Mouse (Mus musculus) adrenal gland, postnatal 25 days (tissue): Measurements from ENCODE around the gene Gm42878. TPM values are rescaled to one million over a fixed set of nuclear protein-coding genes. Genes with fewer than 3 reads are reported as not detected.
A peak's percentile ranks its signal among the peaks of the same experiment; 100 is the strongest.
"Not testable (repeated sequence)": the region's sequence is repeated elsewhere in the genome, so short reads cannot be mapped to it uniquely, and the experiment has no call there.

ENCODE experiments used
- DNase-seq: peaks from one replicate; pipeline ENCODE4 v3.0.0; 2021; ENCODE audit warnings: mixed read lengths
- total RNA-seq: library from RNA; stranded (reverse); gene quantifications from 2 replicates; pipeline ENCODE4 v1.2.3, GENCODE M21; 2021

The Gm42878 gene
- total RNA-seq, 1 experiment from 2014 or later: not detected

DNA sequence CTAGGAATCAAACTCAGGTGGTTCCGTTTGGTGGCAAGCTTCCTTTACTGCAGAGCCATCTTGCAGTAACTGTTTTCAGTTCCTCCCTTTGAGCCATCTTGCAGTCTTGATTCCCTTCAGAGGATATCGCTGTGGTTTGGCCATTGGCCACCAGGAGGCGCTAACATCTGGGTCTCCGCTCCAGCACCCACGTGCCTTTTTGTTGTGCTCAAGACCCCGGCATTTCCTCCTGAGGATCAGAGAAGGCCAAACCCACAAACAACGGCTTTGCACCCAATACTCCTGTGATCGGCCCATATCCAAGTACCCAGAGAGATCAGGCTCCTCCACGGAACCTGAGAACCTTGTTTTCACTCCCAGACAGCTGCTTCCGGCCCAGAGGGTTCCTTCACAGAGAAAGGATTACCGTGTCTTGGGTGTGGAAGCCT, 19.2 kb upstream of the Gm42878 start:
- DNase-seq: peak; percentile 90

DNA sequence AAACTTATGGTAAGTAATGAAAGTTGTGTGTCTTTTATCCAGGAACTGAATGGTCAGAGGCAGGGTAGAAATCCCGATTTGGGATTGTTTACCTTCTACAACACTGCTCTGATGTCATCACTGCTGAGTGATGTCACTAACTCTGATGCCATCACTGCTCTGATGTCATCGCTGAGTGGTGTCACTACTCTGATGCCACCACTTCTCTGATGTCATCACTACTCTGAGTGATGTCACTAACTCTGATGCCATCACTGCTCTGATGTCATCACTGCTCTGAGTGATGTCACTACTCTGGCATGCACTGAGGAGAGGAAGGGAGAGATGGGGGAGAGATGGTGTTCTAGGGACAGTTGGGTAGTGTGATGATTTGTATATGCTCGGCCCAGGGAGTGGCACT, 17.2 kb upstream of the Gm42878 start:
- no peak for DNase-seq

DNA sequence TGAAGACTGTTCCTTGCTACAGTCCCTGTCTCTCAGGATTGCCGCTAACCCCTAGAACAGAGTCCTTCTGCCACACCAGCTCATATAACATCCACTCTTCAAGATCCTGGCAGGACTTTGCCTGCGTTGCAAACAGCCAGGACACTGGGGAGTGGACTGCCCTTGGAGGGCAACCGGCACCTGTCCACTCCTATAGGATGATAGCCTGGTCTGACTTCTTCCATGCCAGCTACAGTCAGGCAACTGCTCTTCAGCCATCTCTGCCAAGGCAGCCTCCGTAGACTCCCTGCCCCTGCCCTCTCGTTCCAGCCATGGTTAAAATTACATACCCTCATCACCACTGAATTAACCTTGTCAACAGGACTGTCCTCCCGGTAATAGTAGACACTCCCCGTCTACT, 3.9 kb upstream of the Gm42878 start:
- no peak for DNase-seq

DNA sequence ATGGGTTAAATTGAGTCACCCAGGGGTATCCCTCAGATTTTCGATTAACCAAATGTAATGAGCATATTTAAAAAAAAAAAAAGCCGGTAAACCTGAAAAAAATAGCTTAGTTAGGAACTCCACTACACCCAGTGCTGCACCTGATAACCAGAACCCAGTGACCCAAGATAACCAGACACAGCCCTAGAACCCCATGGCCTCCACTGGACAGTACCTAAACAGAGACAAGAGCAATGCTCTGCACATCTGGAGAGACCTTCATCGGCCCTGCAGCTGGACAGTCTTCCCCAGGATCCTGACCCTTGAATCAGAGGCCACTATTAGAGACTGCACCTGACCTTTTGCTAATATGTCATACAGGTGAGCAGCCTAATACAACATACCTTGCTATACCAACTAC, 1.8 kb upstream of the Gm42878 start:
- no peak for DNase-seq

DNA sequence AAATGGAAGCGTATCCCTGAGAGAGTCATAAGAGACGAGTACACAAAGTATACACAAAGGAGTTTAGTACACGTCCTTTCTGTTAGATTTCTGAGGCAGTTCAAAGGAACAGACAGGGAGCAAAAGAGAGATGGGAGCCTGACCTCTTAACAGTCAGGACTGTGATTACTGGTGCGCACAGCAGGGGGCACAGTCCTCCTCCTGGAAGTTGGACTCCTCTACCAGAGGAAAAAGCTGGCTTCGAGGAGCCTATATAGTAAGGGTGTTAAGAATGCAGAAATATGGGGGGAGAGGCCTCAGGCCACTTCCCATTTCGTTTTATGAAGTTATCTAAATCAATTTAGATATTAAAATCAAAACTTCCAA, 1.2 kb upstream of the Gm42878 start:
- DNase-seq: peak; percentile 47

DNA sequence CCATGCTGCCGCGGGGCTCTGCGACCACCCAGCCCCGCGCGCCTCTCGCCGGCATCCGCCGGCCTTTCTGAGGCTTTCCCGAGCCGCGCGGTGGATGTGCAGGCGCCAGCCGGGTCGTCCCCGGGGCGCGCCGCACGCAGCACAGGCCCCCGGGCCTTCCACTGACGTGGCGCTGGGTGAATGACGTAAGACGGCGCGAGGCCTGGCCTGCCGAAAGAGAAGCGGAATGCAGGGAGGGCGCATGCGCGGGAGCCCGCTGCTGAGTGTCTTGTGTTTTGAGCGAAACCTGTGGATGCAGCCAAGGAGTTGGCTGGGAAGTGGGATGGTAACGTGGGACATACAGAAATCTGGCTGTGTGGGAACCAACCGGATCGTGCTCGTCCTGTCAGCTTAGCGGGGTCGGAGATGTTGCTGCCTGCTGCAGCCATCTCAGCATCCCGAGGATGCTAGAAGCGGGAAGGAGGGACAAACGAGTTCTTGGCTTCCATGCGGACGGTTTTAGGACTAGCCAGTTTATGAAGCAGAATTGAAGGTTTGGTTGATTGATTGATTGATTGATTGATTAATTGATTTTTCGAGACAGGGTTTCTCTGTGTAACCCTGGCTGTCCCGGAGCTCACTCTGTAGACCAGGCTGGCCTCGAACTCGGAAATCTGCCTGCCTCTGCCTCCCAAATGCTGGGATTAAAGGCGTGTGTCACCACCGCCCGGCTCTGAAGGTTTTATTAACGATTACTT, 679 bp upstream of the Gm42878 start, which contains the start of gene Mapkapk5:
Mapkapk5 (minus strand) TSS at position 113 of the 737 bp plus-strand sequence.
- DNase-seq: peak; percentile 98

DNA sequence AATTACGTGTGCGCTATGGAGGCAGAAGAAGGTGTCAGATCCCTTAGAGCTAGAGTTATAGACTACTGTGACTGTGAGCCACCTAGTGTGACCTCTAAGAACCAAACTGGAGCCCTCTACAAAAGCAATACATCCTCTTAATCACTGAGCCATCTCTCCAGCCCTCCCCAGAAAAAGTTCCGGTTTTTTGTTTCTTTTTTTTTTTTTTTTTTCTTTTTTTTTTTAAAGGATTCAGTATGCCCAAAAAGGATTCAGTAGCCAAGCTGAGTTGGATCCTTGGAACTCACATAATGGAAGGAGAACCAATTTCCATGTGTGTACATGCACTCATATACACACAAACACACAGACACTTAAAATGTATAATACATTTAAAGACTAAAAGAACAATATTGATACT, 1.9 kb downstream of the Gm42878 start:
- no peak for DNase-seq

DNA sequence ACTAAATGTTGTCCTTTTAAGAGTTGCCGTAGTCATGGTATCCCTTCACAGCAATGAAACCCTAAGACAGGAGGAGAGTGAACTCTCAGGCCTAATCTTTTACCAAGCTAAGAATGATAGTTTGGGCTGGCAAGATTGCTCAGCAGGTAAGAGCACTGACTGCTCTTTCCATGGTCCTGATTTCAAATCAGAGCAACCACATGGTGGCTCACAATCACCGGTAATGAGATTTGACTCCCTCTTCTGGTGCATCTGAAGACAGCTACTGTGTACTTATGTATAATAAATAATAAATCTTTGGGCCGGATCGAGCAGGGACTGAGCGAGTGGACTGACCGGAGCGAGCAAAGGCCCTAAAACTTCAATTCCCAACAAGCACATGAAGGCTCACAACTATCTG, 4.0 kb downstream of the Gm42878 start:
- DNase-seq: no peak

DNA sequence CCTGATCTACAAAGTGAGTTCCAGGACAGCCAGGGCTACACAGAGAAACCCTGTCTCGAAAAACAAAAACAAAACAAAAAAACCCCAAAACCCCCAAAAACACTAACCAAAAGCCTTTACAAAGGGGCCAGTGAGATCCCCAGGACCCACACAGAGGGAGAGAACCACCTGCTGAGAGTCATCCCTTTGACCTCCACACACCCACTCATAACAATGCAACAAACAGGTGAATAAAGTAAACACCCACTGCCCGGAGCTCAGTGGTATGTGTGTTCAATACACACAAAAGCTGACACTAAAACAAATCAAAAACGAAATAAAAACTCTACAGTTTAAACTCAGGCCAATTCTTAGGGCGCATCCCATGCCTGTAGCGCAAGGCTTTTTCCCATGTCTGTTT, 5.2 kb downstream of the Gm42878 start:
- no peak for DNase-seq

DNA sequence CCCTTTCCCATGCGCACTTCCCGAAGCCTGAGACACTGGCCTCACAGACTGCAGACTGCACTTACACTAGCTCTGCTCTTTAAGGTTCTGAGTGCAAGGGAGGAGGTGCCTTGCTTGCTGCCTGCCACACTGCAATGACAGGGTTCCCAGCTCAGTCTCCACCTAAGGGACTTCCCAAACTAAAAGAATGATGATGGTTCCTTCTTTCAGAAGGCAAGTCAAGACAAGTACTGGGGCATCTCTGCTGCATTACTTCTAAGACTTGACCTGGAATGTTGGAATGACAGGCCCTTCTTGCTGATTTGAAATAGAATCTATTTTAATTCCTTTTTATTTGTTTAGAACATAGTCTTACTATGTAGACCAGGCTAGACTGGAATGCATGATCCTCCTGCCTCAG, 7.7 kb downstream of the Gm42878 start:
- DNase-seq: no peak

DNA sequence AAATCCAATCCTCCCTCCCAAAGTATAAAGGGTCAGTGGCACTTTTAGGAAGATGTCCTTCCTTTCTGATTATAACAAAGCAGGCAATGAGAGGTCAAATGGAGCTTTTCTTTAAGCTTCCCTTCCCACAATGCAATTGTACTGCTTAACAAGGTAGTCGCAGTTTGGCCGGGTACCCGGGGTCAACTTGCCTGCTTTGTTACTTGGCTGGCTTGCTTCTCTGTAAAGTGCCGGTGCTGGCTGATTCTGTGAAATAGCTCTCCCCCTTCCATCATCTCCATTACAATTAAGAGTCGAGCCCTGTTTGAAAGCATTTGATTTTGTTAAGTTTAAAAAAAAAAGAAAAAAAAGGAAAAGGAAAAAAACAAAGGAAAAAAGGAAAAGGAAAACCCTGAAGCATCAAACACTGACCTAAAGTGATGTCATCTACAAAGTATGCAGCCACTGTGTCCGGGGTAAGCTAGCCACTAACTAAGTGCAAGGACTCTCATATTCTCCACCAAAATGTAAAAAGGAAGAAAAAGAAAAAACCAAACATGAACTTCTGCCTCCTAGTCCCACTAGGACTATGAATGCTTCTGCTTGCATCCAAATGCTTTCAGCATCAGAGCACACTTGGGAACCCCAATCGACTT, 8.2 kb downstream of the Gm42878 start:
- DNase-seq: no peak

DNA sequence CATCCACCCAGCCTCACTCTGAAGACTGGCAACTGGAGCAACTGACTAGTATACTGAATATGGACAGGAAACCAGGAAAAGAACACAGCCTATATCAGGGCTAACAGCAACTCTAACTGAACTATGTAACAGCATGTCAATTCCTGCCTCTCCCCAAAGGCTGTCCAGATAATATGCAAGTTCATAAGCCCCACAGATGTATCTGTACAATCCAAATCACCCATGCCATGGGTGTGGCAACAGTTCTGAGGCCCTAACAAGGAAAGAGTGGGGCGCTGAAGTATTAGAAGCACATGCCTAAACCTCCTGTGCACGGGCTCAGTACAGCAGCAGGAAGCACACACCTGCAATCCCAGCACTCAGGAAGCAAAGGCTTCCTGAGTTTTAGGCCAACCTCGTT, 10.2 kb downstream of the Gm42878 start:
- no peak for DNase-seq

DNA sequence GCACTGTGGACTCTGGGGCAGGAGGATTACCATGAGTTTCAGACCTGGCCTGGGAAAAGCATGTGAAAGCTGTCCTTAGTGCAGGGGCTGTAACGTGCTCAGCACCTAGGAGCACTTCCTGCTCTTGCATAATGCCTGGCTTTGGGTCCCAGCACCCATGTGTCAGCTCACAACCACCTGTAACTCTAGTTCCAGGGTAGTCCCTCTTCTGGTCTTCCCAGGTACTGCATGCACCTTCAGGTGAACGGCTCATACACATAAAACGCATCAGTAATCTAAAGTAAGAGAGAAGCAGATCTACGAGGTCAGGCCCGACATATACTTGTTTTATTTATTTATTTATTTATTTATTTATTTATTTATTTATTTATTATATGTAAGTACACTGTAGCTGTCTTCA, 10.8 kb downstream of the Gm42878 start:
- DNase-seq: no peak

DNA sequence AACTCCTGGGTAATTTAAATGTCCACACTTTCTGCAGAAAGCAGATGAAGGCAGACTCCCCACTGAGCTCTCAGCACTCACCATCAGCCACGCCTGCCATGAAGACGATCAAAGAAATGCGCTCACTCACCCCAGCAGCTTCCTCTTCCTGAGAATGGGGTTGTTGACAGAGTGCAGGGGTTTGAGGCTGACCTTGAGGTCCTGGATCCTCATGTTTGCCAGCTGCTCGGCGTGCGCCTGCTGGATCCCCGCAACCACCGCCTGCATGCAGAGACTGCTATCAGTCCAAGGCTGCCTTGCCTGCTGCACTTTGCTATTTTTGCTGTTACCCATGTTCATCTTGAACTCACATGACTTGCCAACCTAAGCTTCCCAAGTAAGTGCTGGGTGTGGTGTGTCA, 18.3 kb downstream of the Gm42878 start:
- DNase-seq: peak; percentile 49

DNA sequence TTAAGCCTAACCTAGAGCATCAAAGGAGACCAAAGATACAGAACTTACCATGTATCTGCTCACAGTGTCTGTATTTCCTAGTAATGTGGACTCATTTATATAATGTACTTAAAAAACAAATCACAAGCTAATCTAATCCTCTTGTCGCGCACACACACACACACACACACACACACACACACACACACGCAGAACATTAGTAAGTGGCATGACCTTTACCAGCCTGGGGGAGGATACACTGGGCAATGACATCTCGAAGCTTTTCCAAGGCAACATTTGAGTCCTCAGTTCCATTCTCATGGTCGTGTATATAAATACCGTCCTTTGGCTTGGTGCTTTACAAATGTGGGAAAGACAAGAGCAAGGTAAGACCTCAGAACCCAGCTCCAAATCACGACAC, 18.8 kb downstream of the Gm42878 start:
- DNase-seq: no peak

DNA sequence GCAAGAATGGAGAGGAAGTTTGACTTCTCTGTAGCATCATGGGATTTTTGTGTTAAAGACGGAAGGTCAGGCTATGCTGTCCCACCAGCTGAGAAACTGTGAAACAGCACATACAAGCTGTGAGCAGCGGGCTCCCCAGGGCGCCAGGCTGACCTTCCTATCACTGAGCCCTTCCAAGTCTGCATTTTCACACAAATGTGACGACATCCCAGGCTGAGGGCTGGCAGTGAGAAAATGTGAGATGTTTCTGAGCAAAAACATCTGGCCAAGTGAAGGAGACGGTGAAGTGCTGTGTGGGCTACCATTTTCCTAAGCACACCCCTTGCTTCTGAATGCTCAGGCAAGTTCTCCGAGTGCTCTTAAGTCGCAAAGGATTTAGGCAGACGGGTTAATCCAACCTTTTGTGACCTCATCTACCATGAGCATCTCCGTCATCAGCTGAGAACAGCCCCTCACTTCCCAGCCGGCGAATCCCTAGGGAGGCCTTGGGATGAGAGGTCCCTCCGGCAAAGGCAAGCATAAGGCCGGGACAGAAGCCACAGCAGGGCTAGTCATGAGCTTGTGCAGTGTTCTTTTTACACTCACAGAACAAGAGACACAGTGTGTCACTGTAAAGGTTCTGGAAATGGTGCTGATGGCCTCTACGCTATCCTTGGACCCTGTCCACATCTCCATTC, 19.4 kb downstream of the Gm42878 start:
- no peak for DNase-seq

DNA sequence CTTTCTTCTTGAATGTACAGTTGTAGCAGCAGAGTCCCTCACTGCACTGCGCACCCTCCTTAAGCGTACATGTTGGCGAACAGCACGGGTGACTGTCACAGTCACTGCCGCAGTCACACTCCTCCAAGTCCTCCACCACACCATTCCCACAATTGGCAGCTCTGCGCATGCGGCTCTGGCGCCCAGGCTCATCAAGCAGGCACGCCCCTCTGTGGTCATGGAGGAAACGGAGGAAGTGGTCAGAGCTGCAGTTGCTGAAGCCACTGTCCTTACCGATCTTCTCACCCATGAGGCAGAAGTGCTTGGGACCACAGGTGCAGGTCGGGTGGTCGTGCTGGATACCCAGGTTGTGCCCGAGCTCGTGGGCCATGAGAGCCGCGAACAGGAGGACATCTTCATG, 25.5 kb downstream of the Gm42878 start:
- not testable (repeated sequence) for DNase-seq

DNA sequence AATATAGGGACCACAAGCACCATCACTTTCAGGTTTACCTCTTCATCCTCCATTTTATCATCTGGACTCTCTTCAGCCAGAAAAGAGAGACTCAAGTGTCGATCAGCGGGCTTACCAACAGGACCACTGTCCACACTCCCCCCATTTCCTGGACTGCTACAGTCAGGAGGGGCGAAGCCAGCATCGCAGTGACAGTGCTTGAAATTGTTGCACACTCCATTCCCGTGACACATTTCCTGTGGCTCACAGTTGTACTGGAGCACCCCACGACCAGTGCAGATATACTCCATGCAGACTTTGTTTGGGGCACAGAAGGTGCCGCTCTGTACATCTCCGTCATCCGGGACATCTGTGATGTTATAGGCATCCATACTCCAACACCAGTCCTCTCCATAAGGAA, 26.3 kb downstream of the Gm42878 start:
- no peak for DNase-seq

DNA sequence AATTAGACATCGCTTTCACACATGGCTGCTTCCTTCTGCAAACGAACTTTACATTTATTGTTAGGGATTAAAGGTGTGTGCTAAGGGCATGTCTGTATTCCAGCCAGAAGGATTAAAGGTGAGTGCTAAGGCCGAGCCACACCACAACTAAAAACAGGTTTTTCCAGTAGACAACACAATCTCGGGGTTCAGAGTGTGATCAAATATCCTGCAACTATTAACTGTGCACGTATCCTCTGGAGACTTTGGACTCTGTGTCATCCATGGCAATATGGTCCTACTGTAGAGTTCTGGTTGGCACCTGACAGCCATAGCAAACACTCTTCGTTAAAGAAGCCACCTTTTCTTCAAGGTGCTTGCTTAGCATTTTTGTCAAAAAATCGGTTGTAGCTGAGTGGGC, 35.3 kb downstream of the Gm42878 start:
- DNase-seq: no peak

DNA sequence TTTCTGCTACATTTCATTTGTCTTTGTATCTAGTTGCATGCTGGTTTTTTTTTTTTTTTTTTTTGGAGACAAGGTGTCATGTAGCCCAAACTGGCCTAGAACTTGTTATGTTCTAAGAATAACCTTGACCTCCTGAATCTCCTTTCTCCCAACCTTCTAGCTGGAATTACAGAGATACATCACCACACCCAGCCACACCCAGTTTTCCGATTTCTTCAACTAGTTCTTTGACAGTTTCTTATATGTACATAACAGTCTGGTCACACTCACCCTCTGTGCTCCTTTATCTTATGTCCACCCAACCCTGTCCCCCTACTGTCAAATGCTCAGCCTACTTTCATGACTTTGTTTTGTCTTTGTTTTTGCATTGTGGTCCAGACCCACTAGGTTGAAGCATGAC, 38.4 kb downstream of the Gm42878 start:
- no peak for DNase-seq

DNA sequence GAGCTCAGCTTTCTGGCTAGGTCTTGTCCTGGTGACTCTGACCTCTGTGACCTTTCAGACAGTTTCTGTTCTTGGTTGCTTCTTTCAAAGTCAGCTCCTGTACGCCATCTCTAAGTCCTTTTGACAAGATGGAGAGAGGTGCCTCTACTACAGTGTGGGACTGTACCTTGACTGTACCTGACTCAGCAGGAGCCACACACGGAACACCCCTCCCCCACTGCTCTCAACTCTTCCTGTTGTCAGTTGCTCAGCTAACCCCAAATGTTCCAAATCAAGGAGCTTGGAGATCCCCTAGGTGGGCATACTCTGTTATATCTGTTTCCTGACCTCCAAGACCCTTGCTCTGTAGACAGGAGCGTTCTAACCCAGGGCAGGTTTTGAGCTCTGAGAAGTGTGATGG, 42.1 kb downstream of the Gm42878 start, which contains the start of gene Adam1b:
Adam1b (minus strand) TSS at position 205 of the 400 bp plus-strand sequence.
- DNase-seq: no peak

DNA sequence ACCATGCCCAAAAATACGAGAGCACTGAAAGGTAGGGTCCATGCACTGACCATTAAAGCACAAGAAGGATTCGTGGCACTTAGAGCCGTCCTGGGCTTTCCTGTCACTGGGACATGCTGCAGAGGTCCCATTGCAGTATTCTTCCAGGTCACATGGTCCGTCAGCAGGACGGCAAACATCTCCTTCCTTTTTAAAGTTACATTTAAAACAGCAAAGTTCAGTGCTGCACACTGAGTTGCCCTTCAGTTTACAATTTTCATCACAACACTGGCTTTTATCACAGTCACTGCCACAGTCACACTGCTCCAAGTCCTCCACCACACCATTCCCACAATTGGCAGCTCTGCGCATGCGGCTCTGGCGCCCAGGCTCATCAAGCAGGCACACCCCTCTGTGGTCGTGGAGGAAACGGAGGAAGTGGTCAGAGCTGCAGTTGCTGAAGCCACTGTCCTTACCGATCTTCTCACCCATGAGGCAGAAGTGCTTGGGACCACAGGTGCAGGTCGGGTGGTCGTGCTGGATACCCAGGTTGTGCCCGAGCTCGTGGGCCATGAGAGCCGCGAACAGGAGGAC, 43.8 kb downstream of the Gm42878 start:
- DNase-seq: not testable (repeated sequence)

DNA sequence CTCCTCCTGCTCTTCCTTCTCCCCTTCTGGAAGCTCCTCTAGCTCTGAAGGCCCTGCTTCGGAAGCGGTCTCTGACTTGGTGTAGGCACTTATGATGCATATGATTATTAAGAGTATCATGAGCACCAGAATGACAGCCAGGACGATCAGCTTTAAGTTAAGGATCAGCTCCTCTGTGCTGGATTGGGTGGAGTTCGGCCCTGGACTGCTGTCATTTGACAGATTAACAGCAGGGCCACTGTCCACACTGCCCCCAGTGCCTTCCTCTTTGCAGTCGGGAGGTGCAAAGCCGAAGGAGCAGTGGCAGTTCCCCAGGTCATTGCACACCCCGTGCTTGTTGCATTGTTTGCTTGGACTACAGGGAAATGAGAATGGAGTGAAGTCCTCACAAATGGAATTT, 44.6 kb downstream of the Gm42878 start:
- no peak for DNase-seq
